Mouse (Mus musculus) layer of hippocampus, adult 11-12 months (tissue): ENCODE measurements around the gene Hsd17b12.
A peak's percentile ranks its signal among the peaks of the same experiment; 100 is the strongest.

Experiments
- DNase-seq: peaks from one replicate; pipeline ENCODE4 v3.0.0; 2022; ENCODE audit warnings: low spot score

Gene Hsd17b12

DNA sequence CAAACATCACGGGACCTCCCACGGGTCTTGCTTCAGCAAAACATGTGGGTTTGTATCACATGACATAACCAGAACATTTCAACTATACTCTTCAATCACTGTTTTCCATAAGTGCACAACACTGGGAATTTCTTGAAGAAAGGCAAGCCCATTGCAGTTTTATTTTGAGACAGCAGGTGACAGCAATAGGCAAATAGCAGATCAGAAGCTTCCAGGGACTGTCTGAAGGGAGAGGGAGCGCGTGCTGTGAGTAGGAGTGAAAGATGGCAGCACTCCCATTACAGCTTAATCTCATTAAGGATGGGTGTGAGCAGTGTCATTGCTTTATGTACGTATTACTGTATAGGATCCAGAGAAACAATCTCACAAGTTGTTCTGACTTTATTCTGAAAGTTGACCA is 88.3 kb downstream of the Hsd17b12 start:
- DNase-seq, result peak; percentile 7

DNA sequence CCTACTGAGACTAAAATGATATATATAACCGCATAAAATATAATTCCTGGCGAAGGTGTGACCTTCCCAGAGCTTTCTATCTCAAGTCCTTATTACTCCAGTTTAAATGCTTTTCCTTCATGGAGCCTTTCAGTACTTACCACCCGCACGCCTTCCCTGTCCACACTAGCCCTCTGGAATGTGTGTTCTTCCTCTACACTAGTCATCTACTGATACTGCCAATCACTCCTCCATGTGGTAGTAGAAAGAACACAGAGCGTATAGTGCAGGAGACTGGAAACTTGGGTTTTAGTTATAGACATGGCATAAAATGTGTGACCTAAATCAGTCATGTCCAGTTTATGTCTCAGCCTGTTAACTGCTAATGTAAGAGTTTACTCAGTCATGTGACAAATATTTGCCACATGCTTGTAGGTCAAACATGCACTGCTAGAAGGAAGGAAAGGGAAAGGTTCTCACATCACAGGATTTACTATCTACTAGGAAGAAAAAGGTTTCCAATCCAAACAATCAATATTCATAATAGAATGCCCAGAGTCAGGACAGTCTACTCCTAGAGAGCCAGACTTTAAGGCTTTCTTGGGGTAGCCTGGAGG is 91.1 kb downstream of the Hsd17b12 start:
- no peak for DNase-seq

DNA sequence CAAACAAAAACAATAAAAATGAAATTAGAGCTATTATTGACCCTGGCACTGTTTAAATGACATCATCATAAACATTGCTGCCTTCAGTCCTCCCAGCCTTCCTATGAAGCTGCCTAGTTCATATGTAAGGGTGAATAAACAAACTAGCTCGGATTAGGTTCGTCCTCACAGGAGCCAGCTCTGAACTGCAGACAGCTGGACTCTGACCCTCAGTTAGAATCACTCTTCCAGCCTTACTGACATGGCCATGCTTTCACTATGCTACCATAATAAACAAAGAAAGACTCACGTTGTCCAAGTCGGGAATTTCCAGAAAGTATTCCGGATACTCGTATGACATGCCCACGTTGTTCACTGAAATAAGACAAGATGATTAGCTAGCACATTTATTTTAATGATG is 91.6 kb downstream of the Hsd17b12 start:
- no peak for DNase-seq

DNA sequence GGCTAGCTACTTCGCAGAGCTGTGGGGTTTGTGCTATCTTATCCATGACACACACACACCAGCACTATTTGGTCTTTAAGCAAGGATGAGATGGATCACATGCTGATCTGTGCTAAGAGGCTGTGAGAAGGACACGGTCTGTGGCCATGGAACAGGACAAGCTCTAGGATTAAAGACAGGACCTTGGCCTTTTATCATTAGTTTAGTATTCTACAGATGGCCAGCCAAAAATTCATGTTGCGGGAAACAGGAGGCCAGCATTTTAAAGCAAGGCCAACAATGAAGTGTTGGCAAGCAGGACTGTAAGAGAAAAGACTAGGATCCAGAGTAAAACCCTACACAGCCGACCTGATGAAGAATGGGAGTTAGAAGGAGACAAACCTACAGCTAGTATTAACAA is 95.0 kb downstream of the Hsd17b12 start:
- no peak for DNase-seq

DNA sequence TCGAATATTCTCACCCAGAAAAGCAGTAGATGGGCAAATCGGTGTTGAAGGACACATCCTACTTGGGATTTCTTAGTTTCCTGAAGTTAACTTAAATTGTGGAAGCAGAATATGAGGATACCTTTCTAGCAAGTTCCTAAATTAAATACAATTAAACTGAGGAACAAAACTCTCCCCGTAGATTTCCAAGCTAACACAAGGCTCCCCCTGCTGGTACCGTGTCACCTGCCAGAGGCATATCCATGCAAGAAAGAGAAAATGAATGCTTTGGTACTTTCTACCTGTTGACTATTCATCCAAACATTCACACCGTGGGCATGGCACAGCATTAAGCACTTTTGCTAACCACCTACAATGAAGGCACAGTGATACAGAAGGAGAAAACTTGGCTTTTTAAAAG is 98.3 kb downstream of the Hsd17b12 start:
- DNase-seq, result peak; percentile 35

DNA sequence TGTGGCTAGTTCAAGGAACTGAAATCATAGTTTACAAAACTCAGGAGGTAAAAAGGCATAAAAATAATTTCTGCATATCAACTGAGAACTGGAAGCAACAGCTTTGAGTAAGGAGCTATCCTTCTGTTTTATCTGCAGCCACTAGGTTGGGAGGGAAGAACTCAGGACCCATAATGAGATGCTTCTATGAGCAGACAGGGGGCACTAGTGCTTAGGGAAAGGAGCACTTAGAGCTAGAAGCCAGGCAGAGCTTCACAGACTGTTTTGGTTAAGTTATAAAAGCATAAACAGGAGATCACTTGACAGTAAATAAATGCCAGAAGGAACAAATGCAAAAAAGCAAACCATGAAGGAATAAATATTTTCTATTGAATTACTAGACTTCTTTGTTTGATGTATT is 103.0 kb downstream of the Hsd17b12 start:
- DNase-seq, result peak; percentile 46

DNA sequence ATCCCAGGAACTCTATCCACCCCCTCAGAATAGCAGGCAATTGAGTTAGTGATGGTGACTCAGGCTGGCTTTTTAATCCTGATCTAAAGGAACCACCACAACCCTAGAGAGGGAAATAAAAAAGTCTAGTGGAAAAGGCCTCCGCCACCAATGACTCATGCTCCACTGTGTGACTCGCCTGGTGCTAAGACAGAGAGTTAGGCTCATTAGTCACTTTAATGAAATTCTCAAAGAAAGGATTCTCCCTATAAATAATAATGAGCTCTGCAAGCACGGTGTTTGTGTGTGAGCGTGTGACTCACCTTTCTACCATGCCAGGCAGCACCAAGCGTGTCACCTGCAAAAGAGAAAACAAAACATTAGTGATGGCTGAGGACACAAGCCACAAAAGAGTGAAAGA is 105.8 kb downstream of the Hsd17b12 start:
- no peak for DNase-seq

DNA sequence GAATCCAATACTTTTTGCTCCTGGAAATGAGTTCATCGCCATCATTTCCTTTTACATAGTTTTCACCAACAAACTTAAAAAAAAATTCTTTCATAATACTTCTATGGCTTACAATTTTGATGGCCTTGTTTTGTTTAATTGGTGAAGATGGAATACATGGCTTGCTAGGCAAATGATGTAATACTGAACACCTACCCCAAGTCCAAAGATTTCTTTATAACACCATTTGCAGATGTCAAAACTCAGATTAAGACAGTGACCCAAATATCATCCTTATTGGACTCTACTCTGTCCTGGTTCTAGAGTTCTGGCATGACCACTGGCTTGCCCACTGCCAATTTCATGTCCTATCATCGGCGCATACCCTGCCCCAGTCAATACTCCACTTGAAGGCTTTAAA is 106.9 kb downstream of the Hsd17b12 start:
- no peak for DNase-seq

DNA sequence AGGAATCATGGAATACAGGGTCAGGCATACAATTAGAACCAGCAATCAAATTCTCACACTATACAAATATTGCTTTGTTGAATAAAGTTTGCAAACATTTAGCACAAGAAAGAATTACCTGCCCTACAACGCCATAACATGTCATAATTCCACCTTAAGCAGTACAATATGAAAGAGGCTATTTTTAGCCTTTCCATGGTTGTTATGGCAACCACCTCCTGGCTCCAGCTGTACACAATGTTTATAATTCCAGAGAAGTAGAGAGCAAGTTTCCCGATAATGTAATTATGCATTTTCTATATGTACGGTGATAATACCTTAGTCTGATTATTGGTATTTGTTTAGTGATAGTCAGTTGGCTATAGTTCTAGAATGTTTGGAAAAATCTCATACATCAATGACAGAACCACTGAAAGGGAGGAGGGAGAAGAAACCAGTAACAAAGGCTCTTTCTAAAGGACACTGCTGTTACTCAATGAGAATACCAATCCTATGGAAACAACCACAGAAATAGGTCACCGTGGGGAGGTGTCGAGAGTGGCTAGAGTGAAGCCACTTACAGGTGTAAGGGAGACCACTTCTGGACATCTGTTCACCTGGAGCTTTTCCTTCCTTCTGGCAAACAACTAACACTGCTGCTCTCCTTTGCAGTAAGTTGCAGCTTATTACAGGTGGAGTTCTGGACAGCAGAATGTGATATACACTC is 108.1 kb downstream of the Hsd17b12 start:
- DNase-seq, result no peak

DNA sequence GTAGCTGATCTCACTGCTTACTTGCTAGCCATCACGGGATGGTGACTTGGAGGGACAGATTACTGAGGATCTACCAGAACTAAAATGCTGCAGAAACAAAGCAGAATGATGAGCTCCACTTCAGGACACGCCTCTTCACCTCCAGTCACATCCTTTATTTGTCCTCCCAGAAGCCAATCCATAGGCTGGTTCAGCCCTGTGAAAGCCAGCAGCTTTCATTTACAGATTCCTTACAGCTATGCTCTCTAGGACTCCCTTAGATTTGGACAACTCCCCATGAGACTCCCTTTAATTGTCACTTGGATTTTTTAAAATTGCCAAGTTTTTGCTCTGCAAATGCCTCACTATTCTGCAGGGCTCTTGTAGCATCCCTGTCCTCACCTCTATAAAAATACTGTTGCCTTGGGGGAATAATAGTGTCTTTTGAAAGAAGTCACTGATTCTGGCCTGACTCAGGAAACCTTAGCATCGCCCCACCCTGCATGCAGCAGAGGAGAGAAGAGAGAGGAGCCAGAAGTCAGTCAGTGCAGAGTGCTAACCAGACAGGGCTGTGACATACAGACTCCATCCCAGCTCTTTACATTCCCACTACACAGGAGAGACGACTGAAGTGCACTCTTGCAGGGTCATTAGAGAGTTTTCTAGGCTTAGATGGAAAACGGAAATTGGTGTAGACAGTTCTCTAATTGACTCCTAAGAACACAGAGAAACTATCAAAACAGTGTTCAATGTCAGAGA is 108.9 kb downstream of the Hsd17b12 start:
- no peak for DNase-seq

DNA sequence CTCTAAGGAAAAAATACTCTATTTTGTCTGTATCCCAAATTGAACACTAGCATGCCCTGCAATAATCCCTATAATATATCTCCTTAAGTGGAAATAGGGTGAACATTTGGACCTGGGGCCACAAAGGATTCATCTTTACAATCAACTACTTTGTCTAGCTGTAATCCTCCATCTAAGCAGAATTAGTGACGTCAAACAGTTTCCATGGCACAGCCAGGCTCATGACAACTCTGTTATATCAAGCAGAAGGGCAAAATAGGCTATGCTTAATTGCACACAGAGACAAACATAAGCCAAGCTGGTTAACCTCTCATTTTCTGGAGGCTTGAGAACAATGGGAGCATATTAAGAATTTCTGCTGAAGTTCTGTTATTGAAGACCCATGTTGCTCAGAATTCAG is 109.5 kb downstream of the Hsd17b12 start:
- no peak for DNase-seq

DNA sequence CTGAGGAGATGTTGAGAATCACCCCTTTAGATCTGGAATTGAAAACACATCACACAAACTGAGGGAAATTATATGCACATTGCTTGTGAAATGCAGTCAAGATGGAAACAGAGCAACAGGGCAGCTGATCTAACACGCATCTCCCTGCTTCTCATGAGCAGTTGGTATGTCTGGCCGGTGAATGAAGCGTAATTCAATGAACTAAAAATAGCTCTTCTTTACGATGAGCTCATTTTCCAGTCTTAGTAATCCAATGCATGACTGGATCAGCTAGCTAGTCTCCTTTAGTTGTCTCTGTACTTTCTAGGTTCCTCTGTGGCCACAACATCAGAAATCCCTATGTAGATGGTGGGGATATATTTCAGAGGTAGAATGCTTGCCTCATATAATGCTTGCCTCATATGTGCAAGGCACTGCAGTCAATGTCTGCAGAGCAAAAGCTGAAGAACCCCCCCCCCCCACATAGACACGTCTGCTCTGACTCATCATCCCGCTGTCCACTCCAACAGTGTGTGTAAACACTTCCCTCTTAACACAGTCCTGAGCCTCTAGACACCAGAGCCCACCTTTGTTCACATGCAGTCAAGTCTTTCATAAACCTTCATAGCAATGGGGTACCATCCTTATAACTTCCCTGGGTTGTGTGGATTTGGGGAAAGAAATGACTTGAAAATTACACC is 112.2 kb downstream of the Hsd17b12 start:
- no peak for DNase-seq

DNA sequence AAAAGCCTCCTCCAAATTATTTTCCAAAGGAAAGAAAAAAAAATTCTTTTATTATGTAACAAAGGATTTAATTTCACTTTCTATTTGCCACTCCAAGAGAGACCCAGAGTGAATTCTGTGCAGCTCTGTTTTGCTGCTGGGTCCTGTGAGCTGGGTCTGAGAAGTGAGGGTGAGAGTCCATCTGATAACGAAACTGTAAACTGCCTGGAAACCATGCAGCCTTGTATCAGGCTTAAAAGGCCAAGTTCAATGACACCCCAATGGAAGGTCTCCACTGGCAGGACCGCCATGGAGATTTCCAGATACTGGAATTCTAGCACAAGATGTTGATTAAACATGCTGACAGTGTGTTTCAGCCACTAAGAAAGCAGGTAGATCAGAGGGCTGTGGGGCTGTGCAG is 113.6 kb downstream of the Hsd17b12 start:
- no peak for DNase-seq

DNA sequence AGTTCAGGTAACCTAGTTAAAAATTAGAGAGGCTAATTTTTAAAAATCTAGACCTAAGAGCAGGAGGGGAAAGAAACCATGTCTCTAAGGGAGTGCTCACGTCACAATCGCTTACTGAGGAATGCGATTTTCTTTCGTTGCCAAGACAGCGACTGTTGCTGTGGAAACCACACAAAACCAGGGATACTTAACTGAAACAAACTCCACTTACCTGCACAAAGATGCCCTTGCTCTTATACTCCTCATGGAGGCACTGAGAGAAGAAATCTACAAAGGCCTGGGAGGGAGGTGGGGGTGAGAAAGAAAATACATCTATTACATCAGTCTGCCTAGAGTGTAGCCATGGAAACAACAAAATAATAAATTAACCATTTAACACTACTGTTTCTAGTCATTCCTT is 114.1 kb downstream of the Hsd17b12 start:
- DNase-seq, result peak; percentile 39

DNA sequence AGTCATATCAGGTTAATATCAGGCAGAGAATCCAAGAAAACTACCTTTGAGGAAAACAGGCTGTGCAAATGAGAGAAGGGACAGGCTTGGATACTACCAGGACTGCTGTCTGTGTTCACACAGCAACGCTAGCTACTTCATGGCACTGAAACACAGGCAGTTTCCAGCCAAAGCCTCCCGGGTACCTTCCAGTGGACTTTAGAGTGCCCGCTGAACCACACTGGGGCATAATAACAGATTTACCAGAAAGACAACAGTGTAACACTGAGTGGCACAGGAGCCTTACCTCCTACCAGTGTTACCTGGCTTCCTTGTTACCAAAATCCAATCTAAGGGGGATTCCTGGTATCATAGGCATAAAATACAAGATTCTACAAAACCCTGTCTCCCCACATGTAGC is 115.3 kb downstream of the Hsd17b12 start:
- no peak for DNase-seq

DNA sequence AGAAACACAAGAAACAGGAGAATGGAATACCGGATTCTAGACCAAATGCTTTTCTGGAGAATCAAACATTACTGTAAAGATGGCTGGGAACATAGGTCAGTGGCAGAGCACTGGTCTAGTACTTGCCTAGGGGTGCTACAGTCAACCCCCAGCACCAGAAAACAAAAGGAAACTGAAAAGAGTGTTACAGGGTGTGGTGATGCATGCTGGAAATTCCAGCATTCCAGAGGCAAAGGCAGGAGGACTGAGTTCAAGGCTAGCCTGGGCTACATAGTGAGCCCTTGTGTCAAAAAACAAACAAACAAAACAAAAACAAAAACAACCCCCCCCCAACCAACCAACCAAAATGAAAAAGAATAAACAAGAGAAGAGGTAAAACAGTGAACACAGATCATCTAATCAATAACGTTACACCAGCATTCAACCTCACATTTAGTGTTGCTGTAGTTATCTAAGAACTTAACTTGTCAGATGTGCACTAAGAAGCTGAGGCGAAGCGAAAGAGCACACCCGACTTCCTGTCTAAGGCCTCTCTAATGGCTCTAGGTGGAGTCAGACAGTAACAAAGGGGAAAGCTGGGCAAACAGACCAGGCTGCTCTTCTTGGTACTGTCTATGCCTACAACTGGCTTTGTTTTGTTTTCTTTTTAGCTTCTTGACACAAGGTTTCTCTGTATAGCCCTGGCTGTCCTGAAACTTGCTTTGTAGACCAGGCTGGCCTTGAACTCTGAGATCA is 117.2 kb downstream of the Hsd17b12 start:
- DNase-seq, result no peak

DNA sequence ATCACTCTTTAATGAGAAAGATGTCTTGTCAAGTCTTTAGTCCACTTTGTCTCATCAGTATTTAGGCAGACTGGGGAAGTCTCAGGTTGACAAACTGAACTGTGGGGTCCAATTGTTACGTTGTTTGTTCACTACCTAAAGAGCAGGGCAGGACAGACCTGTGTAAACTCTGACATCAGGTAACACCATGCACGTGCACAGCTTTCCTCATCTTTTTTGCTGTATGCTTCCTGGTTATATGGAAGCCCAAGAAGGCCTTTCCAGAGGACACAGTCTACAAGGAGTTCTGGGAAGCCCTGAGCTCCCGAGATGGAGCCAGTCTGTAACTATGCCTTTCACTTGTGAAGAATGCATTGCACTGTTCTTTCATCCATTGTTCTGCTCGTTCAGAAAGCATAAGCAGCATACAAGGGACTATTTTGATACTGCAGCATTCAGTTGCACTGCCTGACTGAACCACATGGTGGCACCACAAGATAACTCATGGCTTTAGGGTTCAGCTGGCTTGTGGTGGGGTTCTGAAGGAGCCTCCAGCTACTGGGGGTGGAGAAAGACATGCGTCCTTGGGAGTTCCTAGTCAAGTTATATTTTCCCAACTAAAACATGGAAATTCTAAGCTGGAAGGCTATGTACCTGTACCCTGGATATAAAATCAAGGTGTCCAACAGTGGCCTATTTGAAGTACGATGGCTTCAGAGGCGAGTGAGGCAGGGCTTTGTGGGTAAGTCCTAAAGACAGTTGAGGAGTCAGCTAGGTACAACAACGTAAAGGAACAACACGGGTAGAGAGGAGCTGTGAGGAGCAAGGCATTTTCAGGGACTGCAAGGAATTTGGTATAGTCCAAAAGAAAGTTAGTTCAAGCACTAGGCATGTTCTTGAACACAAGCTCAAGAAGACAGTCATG is 122.1 kb downstream of the Hsd17b12 start:
- peak; percentile 91 for DNase-seq

DNA sequence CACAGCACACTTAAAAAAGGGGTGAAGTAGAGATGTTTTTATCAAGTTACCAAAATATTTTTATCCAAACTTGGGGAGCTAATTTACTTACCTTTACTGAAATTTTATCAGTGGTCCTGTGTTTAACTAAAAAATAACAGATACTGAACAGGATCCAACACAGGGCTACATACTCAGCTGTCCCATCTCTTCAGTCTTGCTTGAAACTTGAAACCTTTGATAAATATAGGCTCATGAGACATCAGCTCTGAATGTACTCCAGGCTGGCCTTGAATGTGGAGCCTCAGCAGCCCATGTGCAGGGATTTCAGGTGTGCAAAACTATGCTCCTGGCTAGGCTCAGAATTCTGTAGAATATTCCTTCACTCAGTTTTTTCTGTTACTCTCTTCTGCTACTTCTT is 127.2 kb downstream of the Hsd17b12 start:
- DNase-seq, result no peak

DNA sequence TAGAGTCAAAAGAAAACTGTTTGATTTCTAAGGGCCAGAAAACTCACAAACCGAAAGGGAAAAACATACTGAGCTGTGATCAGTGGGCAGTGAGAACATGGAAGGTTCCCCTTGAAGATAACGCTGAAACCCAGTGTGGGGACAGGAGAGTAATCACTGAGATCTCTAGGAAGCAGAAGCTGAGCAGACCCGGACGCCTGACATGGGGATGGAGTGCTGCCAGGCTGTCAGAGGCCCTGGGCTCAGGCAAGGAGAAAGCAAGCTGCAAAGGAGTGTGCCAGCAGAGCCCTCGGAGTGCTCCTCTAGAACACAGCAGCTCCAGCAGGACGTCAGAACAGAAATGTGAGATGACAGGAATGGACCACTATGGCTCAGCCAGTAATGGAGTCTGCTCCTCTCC is 133.1 kb downstream of the Hsd17b12 start:
- no peak for DNase-seq

DNA sequence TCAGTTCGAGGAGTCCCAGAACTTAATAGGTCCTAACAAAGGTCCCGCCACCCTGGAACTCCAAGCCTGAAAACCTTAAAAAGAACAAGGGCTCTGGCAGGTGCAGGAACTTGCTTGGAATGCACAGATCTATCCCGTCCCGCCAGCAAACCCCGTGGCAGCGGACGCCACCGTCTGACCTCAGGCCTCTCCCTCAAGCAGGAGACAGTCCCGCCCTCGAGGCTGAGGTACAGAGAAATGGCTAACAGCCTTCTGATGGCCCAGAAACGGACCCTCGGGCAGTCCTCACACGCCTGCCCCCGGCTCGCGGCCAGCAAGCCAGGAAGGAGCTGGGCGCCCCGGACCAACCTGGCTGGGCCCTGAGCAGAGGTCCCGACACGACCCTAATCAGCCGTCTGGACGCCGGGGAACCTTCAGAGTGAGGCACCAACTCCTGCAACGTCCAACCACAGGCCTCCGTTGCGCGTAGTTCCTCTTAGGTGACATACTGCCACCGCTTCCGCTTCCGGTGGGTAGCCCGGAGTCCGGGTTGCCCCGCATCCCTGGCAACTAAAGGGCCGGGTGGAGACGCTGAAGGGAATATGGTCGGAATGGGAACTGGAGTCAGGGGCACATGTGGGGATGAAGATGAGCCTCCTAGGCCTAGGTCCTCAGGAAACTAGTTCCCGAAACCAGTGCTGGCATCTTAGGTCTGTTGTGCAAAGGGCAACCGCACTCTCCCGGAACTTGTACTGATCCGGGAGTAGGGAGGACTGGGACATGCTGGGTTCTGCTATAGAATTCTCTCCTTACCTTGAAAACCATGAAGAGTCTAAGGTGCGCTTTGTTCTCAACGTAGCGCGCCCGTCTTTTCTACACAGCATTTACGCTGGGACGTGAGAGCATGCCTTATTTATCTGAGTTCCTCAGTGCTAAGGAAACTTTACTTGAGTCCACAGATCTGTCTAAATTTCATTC is 147.2 kb downstream of the Hsd17b12 start, which contains the start of gene Alkbh3:
Alkbh3 (minus strand) TSS at position 473 of the 957 bp plus-strand sequence.
- DNase-seq, result peak; percentile 92
